Mouse (Mus musculus): ENCODE data around the gene Acta2.

Gene Acta2

DNA sequence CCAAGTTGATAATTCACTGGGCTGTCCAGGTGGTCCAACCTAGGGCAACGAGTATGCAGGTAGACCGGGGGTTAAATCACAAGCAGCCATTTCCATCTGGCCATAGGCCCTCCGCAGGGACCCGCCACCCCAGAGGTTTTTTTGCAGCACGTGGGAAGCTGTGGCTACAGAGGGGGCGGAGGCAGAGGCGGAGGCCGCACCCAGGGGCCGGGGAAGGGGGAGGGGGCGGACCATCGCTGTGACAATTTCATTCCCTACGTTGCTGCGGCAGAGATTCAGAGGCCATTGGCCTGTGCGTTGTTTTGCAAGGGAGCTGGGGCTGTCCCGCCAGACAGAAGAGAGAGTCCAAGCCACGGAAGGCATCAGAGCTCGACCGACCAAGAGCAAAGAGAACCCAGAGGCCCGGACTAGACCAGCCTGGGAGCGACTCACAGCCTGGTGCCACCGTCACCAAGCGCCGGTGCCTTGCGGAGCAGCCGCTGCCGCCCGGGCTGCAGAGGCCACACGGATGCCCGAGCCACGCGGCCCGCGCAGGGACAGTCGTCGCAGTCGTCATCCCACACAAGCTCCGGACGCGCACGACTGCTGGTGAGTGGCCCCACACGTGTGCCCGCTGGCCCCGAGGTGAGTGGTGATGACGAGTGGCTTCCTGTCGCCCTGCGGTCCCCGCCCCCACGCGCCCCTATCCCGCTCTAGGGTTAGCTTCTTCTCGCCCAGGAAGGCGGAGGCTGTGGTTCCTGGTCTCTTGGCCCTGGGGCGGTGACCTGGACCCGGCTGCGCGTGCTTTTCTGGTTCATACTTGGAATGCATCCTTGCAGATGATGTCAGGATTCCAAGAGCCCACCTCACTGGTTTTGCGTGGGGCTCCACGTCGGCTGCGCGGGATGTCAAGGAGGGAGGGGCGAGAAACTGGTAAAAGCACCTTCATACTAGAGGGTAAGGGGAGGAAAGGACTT is 63.1 kb downstream of the Acta2 start, which contains the start of gene Stambpl1:
TSS of gene Stambpl1 (plus strand) at position 222 of the 956 bp plus-strand sequence.
- DNase-seq (ENCODE audit: low read depth, low spot score), result no peak

- DNase-seq (ENCODE audit: low read depth, low spot score), result no peak
Measured at GRCm38 (mm10) chr19:34191645-34192007, 63.8 kb downstream of the Acta2 start.
